Mouse (Mus musculus) liver (tissue): ENCODE measurements at regions not wholly inside any gene's neighbourhood (a gene's known extent, or its start where the extent isn't known, plus 50 kb on each side); places are given as distances from the start of the nearest gene placed in this dataset.

Experiments
- DNase-seq: peaks from one replicate; pipeline ENCODE4 v3.0.0-alpha.2; 2020; ENCODE audit warnings: mixed read lengths

GRCm38 (mm10) chr8:102845362-102845761 is 59.9 kb upstream of the Cdh11 start:
- DNase-seq: no peak

GRCm38 (mm10) chr8:102860021-102860420 is 74.6 kb upstream of the Cdh11 start:
- no peak for DNase-seq

GRCm38 (mm10) chr8:102899525-102899924 is 114.1 kb upstream of the Cdh11 start:
- DNase-seq: no peak

GRCm38 (mm10) chr8:102900662-102901061 is 115.2 kb upstream of the Cdh11 start:
- no peak for DNase-seq

- no peak for DNase-seq
Observed at GRCm38 (mm10) chr8:102907444-102907843, 122.0 kb upstream of the Cdh11 start.

DNA sequence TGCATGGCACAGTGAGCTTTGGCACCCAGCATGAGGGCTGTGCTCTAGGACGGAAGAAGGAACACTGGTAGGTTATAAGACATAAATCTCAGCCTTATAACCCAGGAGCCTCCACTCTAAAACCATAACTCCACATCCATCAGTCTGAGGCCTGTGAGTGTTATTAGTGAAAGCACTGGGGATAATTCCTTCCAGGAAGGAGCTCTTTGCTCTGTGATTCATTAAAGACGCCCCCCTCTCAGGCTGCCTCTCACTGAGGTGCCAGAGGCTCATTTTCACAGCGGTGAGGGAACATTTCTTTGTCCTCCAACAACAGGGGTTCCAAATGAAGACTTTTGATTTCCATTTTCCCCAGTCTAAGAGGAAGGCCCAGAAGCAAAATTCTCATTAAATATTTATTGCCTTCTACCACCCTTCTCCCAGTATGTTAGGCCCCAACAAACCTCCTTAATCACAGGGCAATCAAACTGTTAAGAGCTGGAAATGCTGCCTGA is 145.9 kb upstream of the Cdh11 start:
- no peak for DNase-seq

GRCm38 (mm10) chr8:102938771-102939170 is 153.3 kb upstream of the Cdh11 start:
- no peak for DNase-seq

DNA sequence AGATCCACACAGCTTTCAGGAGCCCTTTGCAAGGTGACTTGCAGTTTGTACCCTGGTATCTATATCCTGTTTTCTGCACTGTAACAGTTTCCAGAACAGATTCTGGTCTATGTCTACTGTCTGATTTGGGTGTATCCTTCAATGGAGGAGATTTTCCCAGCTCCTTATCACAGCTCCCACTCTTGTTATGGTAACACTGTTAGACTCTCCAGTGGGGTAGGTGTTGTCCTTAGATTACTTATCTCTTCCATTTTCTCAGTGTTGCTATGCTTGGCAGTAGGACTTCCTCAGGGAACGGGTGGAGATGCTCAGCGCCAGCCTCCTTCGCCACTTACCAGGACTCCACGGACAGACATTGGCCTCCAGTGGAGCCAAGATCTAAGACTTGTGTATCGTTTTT is 160.1 kb upstream of the Cdh11 start:
- no peak for DNase-seq

GRCm38 (mm10) chr8:102978161-102978581 is 192.7 kb upstream of the Cdh11 start:
- DNase-seq: no peak

DNA sequence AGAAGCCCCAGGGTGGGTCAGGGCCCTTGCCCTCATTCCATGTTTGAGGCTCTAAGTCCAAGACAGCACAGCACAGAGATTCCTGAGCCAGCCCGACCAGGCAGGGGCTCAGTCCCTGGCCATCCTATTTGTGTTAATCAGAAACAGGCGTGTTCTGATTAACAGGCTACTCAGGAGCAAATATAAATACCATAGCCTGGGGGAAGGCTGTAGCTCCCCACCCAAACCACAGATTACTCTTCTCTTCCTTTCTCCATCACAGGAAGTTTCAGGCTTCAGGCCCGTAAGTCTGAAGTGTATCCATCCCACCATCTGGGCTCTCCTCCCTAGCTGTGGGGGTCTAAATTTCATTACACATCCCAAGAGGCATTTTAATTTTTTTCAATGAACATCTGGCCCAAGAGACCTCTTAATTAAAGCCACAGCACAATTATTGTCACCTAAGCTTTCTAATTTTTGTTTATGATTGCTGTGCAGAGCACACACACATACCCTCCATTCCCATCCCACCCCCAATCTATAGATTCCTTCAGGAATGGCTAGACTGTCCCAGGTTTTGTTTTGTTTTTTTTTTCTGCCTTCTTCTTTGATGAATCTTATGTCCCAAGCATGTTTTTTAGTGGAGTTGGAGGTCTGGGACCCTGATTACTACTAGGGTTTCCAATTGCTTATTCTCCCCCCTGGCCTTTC is 197.9 kb upstream of the Cdh11 start:
- DNase-seq: no peak

GRCm38 (mm10) chr8:102983910-102984225 is 198.4 kb upstream of the Cdh11 start:
- DNase-seq: no peak

GRCm38 (mm10) chr8:103007284-103007984 is 222.0 kb upstream of the Cdh11 start:
- no peak for DNase-seq

GRCm38 (mm10) chr8:103019121-103019520 is 233.7 kb upstream of the Cdh11 start:
- no peak for DNase-seq

DNA sequence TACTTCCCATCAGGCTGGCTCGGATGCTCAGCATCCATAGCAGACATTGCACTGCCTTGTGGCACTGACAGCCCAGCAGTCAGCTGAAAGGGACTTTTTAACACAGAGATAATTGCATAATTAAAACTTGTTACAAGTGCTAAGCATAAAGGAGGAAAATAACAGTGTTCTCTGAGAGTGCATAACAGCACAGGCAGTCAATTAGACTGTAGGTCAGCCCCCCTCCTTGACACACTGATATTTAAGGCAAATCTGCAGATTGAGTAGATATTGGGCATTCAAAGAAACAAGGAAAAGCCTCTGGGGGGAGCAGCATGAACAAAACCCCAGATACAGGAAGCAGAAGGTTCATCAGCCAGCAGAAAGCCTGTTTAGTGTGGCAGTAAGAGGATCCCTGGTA is 237.8 kb upstream of the Cdh11 start:
- DNase-seq: no peak

DNA sequence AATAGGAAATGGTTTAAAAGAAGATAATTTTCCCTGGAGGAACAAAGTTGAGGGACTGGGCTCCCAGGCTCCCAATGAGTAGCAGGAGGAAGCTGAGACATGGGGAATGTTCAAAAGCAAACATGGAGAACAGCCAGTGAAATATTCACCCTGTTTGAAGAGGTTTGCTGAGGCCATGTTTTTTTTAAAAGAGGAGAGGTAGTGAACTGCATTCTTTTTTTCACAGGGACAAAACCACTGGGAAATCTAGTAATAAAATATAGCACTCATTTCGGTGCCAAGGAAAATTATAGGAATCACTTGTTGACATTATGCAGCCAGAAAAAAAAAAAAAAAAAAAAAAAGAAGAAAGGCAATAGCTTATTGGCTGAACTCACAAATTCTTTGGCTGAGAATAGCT is 246.3 kb upstream of the Cdh11 start:
- DNase-seq: no peak

GRCm38 (mm10) chr8:103033956-103034355 is 248.5 kb upstream of the Cdh11 start:
- DNase-seq: no peak

DNA sequence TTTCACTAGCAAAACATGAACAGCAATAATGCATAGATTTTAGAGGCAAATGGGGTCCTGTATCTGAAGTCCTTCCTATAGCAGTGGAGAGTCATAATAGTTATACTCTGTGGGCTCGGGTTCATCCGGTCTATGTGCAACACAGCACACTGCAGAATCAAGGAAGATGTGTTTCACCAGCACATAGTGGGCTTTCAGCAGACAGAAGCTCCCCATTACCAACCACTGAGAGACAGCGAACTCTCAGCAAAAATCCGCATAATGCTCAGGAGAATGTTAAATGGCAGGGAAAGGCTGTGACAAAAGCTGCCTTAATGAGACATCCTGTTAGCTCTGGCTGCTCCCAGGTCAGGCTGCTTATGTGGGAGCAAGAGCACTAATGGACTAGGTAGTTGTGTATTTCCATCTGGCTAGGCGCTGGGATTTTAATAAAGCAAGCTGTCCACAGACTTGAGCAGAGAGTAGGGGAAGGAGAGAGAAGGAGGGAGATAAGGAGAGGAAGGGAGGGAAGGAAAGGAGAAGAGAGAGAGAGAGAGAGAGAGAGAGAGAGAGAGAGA is 286.7 kb upstream of the Cdh11 start:
- DNase-seq: no peak

- no peak for DNase-seq
Observed at GRCm38 (mm10) chr8:103072646-103073045, 287.2 kb upstream of the Cdh11 start.

- DNase-seq: no peak
Observed at GRCm38 (mm10) chr8:103078559-103078958, 293.1 kb upstream of the Cdh11 start.

DNA sequence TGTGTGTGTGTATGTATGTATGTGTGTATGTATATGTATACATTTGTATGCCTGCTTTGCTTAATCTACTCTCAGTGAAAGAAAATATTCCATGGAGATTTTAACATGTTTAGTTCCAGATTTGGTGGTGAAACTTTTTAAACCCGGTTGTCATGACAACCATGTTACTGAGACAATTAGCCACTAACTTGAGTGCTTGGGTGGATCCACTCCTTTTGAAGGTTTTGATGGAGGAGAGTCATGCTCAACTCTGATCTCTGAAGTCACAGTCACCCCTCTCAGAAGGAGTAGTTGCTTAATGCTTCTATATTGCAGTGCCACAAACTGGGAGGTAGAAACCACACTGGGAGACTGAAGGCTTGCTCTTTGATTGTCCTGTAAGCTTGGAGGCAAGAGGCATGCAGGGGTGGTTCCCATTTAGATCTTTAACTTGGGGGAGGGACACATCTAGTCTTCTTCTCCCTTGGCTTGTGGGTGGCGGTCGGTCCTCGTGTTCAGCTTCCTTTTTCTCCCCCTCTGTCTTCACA is 301.6 kb upstream of the Cdh11 start:
- DNase-seq: no peak

DNA sequence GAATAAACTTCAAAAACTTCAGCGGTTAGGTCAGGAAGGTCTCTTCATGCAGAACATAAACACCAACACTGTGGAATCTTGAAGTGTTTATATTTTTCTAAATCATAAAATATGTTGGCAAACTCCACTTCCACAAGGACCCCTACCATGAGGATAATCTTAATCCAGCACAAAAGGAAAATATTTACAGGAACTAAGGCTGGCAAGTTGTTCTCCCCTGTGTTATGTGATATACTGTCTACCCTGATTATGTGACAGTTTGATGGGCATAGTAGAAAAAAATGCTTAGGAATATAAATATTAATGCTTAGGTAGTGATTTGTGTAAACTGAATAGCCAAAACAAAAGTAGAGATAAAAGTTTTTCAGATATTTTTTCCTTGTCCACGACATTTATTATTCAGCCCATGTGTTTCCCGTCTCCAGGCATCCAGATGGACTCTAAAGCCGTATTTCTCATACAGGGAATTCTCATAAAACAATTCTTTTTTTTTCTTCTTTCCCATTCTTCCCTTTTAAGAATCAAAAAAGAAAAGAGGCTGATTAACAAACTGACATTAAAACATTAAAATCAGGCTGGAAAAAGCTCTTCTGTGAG is 311.2 kb upstream of the Cdh11 start:
- DNase-seq: no peak

DNA sequence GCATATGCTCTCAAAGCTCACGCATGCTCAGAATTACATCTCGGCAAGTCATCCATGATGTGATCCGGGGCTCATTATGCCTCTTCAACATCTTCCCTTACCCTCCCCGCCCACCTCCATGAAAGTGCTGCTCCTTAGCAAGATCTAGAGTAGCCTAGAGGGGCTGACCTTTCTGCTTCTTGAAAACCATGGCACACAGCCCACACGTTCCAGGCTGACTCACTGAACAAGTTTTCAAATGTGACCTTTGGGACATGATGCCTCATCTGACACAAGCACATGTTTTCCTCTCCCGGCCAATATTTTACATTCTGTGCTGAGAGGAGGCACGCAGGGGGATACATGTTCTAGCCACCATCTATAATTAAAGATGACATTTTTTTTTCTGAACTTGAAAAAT is 340.1 kb upstream of the Cdh11 start:
- no peak for DNase-seq

DNA sequence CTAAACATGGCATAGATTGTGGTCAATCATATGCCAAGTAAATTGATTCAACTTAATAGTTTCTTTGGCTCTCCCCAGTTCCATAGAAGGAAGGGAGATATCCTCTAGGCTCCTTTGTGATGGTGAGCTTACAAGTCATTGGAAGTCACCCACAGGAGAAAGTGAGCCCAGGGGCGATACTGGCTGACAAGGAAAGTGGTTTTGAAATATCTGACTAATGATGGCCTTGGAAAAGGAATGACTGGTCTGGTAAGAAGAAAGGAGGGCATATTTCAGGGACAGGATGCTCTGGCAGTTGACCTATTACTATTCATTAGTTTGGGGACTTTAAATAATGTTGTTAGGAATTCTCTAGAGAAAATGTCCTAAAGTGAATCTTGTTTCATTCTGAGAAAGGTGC is 352.7 kb upstream of the Cdh11 start:
- DNase-seq: no peak

- no peak for DNase-seq
Observed at GRCm38 (mm10) chr8:103144835-103145234, 359.4 kb upstream of the Cdh11 start.
